Mouse (Mus musculus) liver, embryonic 13.5 days (tissue): ENCODE data around the gene Schip1. TPM values are rescaled to one million over a fixed set of nuclear protein-coding genes. Genes with fewer than 3 reads are reported as not detected.
A peak's percentile ranks its signal among the peaks of the same experiment; 100 is the strongest.

Source experiments
- ATAC-seq: fragments of 200-750 bp; cut with Nextera tagmentation; 2 replicates; pipeline ENCODE4 v1.8.0; 2017; ENCODE audit warnings: low read depth, mild to moderate bottlenecking, moderate number of reproducible peaks, moderate library complexity
- DNase-seq: peaks from one replicate; pipeline ENCODE4 v3.0.0; 2022
- H3K27ac ChIP-seq: fragments of 300-500 bp; sonication (generic); 2 replicates; pipeline ENCODE4 v1.5.1; 2015; ENCODE audit warnings: moderate library complexity, mild to moderate bottlenecking, inconsistent platforms
- H3K27me3 ChIP-seq: fragments of 300-500 bp; sonication (generic); 2 replicates; pipeline ENCODE4 v1.6.1; 2015; ENCODE audit warnings: mild to moderate bottlenecking, inconsistent platforms
- H3K36me3 ChIP-seq: fragments of 300-500 bp; sonication (generic); 2 replicates; pipeline ENCODE4 v1.6.1; 2015; ENCODE audit warnings: mild to moderate bottlenecking, inconsistent platforms
- H3K4me1 ChIP-seq: fragments of 300-500 bp; sonication (generic); replicated peaks from 2 replicates; pipeline ENCODE4 v1.6.1; 2015; ENCODE audit warnings: inconsistent platforms
- H3K4me2 ChIP-seq: fragments of 300-500 bp; sonication (generic); 2 replicates; pipeline ENCODE4 v1.6.1; 2015; ENCODE audit warnings: inconsistent platforms, mild to moderate bottlenecking, moderate library complexity
- H3K4me3 ChIP-seq: fragments of 300-500 bp; sonication (generic); replicated peaks from 2 replicates; pipeline ENCODE4 v1.5.1; 2015; ENCODE audit warnings: mild to moderate bottlenecking, inconsistent platforms
- H3K9ac ChIP-seq: fragments of 300-500 bp; sonication (generic); 2 replicates; pipeline ENCODE4 v1.6.1; 2015; ENCODE audit warnings: mild to moderate bottlenecking, inconsistent platforms
- H3K9me3 ChIP-seq: fragments of 300-500 bp; sonication (generic); replicated peaks from 2 replicates; pipeline ENCODE4 v1.6.1; 2016; ENCODE audit warnings: inconsistent platforms
- WGBS: fragments of 180-500 bp; shearing (Covaris S2); methylation state at CpG from one replicate; pipeline ENCODE4 v1.1.7; 2015; ENCODE audit not compliant: insufficient replicate concordance; 5-methylcytosine and 5-hydroxymethylcytosine counted together
- polyA plus RNA-seq: library from polyadenylated mRNA; unstranded; fragments of >200 nt; fragmentation: Nextera tagmentation; extraction: Ambion mirVana; gene quantifications from 2 replicates; pipeline ENCODE4 v1.2.1, GENCODE M21; 2015

Gene Schip1
- polyA plus RNA-seq, 1 experiment from 2014 or later = 2.9 TPM

DNA sequence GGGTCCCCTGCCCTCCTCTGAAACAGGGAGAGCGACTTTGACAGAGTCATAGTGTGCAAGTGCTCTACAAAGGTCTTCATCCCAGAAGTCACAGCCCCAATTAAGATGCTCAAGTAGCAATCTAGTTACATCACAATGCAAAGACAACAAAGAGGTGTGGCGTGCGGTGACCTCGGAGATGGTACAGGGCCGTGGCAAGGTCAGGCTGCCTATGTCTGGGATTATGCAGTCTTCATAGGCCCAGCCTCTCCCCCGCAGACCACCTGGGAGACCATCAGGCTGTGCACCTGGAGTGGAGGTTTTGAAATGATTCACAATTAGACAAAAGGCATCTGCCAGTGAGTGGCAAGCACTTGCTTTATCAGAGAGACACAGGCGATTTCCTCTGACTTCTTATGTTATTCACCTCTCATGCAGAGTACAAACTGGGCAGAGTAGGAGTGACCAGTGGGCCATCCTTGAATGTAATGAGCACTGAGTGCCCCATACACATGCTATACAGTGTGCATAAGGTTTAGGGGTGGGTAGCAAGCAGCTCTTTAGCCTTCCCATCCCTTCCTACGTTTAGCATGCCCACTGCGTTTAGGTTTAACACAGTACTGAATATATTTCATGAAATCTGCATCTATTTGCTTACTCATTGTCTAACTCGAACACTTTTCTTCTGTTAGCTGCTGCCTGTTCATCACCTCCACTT is 500.5 kb downstream of the Schip1 start:
- Histone ChIP-seq H3K4me1 (no peaks in the 10 kb centered on the region), H3K27ac (no peak overlapping the region), H3K27me3 (no peaks in the 10 kb centered on the region), H3K9ac (no peak overlapping the region), H3K9me3 (no peaks in the 10 kb centered on the region), H3K4me2 (no peak overlapping the region), H3K36me3 (no peaks in the 10 kb centered on the region), H3K4me3 (no peak overlapping the region)
- no peak for ATAC-seq
- 68% methylated on average over 10 of the region's 10 CpGs for WGBS
- no peak for DNase-seq

DNA sequence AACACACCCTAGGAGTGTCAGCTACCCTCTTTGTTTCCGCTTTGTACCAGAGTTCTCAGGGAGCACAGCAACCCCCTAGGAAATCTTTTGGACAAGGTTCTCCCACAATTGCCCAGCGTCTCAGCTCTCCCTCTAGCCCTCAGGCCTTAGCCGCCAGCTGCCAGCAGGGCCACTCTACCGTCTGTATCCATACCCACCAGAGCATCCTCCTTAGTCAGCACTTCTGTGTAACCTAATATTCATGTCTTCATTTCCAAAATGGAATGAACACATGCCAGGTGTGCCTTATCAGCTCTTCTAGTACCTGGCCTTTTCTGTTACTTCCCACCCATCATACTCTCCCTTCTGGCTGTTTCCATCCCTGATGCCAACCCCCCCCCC is 501.1 kb downstream of the Schip1 start:
- no peaks in the 10 kb centered on the region for H3K36me3 ChIP-seq
- no peaks in the 10 kb centered on the region for H3K27me3 ChIP-seq
- no peak overlapping the region for H3K9ac ChIP-seq
- H3K9me3 ChIP-seq = no peaks in the 10 kb centered on the region
- ATAC-seq (no peak), DNase-seq (no peak)
- H3K4me2 ChIP-seq = no peak overlapping the region
- no peaks in the 10 kb centered on the region for H3K4me1 ChIP-seq
- no peak overlapping the region for H3K4me3 ChIP-seq
- WGBS = 70% methylated on average over 4 of the region's 4 CpGs
- no peak overlapping the region for H3K27ac ChIP-seq

DNA sequence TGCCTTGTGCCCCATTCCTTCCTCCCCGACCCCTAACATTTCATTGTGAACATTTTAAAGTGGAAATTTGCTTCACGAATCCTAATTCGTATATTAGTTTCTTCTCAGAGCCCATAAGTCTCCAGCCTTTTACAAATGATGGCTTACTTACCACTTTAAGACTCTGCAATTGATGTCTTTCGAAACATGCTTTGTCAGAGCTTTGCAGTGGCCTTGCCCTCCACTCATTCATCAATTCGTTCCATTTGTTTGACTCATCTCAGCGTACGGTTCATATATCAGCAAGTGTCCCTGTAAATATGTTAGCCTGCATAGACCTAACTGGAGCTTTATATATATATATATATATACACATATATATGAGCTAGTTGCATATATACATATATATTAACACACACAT is 503.0 kb downstream of the Schip1 start:
- Histone ChIP-seq H3K36me3 (no peaks in the 10 kb centered on the region), H3K27me3 (no peaks in the 10 kb centered on the region), H3K27ac (no peak overlapping the region), H3K4me1 (0 out of 2 replicates have a peak, but pooled peaks cover 2% of the 10 kb centered on the region), H3K9me3 (no peaks in the 10 kb centered on the region), H3K4me2 (no peak overlapping the region), H3K9ac (no peak overlapping the region), H3K4me3 (no peak overlapping the region)
- ATAC-seq = no peak
- no peak for DNase-seq
- 65% methylated on average over 7 of the region's 7 CpGs for WGBS

DNA sequence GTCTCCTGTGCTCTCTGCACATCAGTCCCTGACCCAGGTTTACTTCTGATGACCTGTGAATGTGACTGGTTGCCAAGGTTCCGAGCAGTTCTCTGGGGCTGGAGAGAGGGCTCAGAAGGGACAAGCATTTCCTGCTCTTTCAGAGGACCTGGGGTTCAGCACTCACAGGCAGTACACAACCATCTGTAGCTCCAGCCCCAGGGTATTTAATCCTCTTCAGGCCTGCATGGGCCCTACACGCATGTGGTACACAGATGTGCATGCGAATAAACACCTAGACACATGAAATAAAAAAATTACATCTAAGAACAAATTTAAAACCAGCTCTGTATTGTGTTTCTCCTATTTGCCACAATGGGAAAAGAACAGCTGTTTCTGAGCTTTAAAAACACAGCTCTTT is 503.5 kb downstream of the Schip1 start:
- no peaks in the 10 kb centered on the region for H3K36me3 ChIP-seq
- H3K9me3 ChIP-seq = no peaks in the 10 kb centered on the region
- no peak overlapping the region for H3K27ac ChIP-seq
- no peak overlapping the region for H3K4me3 ChIP-seq
- H3K4me2 ChIP-seq = no peak overlapping the region
- H3K4me1 ChIP-seq = 0 out of 2 replicates have a peak, but pooled peaks cover 2% of the 10 kb centered on the region
- no peak overlapping the region for H3K9ac ChIP-seq
- no peaks in the 10 kb centered on the region for H3K27me3 ChIP-seq
- WGBS = 79% methylated on average over 3 of the region's 3 CpGs
- no peak for DNase-seq
- ATAC-seq = no peak

DNA sequence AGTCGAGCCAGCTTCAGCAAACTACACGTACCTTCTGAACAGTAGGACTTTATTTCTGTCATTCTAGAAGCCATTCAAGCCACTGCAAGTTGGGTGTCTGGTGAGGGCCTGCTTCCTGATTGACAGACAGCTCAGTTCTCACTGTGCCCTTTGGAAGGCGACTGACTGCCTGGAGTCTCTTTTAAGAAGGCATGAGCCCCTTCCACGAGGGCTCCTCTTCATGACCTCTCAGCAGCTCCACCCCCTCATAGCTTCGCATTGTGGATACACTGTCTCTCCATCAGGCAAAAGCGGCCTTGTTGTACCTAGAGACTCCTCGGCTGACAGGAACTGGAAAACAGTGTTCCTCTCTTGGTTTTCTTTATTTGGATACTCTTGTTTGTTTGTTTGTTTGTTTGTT is 504.1 kb downstream of the Schip1 start:
- no peak for ATAC-seq
- H3K9ac ChIP-seq = no peak overlapping the region
- H3K9me3 ChIP-seq = no peaks in the 10 kb centered on the region
- WGBS = 59% methylated on average over 7 of the region's 7 CpGs
- DNase-seq = no peak
- H3K27me3 ChIP-seq = no peaks in the 10 kb centered on the region
- no peak overlapping the region for H3K27ac ChIP-seq
- H3K36me3 ChIP-seq = no peaks in the 10 kb centered on the region
- H3K4me1 ChIP-seq = 0 out of 2 replicates have a peak, but pooled peaks cover 2% of the 10 kb centered on the region
- H3K4me2 ChIP-seq = no peak overlapping the region
- no peak overlapping the region for H3K4me3 ChIP-seq

DNA sequence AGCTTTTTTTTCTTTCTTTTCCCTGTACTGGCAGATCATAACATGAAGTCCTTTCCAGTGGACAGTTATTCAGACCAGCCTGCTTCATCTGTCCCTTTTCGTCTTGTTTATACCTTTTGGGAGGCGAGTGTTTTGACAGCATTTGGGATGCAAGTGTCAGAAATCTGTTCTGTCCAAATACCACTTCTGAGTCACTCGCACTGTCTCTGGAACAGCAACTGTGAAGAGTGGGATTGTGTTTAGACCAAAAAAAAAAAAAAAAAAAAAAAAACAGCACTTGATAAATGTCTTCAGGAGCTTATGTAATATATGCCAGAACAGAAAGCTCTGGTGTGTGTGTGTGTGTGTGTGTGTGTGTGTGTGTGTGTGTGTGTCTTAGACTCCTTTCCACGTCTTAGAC is 505.7 kb downstream of the Schip1 start:
- WGBS = 63% methylated on average over 4 of the region's 4 CpGs
- no peak overlapping the region for H3K4me2 ChIP-seq
- no peak overlapping the region for H3K27ac ChIP-seq
- ATAC-seq (no peak), DNase-seq (no peak)
- no peaks in the 10 kb centered on the region for H3K36me3 ChIP-seq
- 0 out of 2 replicates have a peak, but pooled peaks cover 2% of the 10 kb centered on the region for H3K4me1 ChIP-seq
- H3K9me3 ChIP-seq = no peaks in the 10 kb centered on the region
- H3K4me3 ChIP-seq = no peak overlapping the region
- no peaks in the 10 kb centered on the region for H3K27me3 ChIP-seq
- no peak overlapping the region for H3K9ac ChIP-seq

DNA sequence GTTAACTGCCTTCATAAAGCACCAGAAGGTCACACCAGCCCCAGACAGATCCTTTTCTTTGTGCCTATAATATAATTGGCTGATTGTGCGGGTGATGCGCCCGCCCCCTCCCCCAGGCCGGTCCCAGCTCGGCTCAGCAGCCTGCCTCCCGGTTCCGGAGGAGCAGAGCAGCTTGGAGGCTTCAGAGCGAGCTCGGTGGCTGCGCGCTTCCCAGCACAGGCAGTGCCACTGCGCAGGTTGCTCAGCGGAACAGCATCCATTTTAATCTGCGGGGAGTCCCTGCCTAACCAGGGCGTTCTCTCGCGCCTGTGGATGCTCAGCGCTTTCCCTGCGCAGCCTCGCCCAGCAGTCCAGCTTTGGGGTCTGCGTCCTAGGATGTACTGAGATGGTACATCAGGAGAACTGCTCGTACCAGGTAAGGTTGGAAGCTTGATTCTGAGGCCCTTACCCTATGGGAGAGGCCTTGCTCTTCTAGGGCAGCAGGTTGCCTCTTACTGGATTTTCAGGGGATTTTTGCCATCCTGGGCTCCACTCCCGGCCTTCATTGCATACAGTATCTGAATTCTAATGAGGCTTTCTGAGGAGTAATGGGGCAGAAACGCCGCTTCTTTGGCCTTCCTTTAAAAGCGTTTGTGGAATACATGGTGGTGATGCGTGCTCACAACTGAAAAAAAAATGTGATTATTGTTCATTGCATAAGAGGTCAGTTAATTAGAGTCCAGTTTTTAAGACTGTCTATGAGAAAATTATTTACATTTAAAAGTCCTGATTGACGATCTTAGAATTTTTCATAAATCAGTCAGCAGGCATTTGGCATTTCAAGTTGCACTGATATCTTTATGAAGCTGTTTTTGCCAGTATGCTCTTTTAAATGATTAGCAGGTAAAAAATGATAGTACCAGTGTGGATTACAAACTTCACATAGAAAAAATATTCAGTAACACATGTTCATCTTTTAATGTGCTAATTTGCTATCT is 507.9 kb downstream of the Schip1 start:
- 0 out of 2 replicates have a peak overlapping the region, but pooled peaks have one; percentile 9 for H3K4me3 ChIP-seq
- no peak overlapping the region for H3K27ac ChIP-seq
- H3K9ac ChIP-seq = no peak overlapping the region
- H3K36me3 ChIP-seq = no peaks in the 10 kb centered on the region
- no peaks in the 10 kb centered on the region for H3K9me3 ChIP-seq
- ATAC-seq = no peak
- 0 out of 2 replicates have a peak, but pooled peaks cover 2% of the 10 kb centered on the region for H3K4me1 ChIP-seq
- no peaks in the 10 kb centered on the region for H3K27me3 ChIP-seq
- DNase-seq = no peak
- H3K4me2 ChIP-seq = peak overlapping the region; percentile 41
- WGBS = 24% methylated on average over 28 of the region's 28 CpGs

DNA sequence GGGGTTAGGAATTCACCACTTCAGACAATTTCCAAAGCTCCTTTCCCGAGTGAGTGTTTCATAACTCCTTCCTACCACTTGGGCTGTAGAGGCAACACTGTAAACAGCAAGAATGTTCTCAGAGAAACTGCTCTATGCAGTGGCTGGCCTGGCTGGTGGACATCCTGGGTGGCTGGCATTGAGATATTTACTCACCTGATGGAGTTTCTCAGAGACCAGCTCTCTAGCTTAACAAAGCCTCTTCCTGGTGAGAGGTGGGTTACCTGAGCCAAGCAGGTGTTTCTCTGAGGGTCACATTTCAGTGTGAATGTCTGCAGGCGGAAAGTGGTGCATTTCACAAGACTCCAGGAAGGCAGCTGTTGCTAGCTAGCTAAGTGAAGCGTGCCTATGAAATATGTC is 508.6 kb downstream of the Schip1 start:
- Histone ChIP-seq H3K4me2 (no peak overlapping the region), H3K4me1 (0 out of 2 replicates have a peak, but pooled peaks cover 2% of the 10 kb centered on the region), H3K36me3 (no peaks in the 10 kb centered on the region), H3K9me3 (no peaks in the 10 kb centered on the region), H3K9ac (no peak overlapping the region), H3K27ac (no peak overlapping the region), H3K27me3 (no peaks in the 10 kb centered on the region), H3K4me3 (no peak overlapping the region)
- ATAC-seq = no peak
- DNase-seq = no peak
- 54% methylated on average over 3 of the region's 3 CpGs for WGBS

DNA sequence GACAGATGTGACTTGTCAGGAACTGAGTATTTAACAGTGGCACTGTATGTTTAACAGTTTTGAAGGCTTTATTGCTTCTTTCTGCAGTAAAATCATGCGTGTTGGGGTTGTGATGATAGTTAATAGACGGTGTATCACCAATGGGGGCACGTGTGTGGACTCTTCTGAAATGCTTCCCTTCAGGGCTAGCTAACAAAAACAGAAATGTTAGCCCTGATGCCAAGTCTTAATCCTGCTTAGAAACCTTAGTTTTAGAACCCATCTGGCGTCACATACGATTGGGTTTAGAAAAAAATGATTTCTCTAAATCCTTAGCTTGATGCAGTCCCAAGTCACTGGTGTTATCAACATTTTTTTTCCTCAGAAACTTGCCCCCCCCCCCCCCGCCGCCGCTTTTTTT is 509.5 kb downstream of the Schip1 start:
- H3K9me3 ChIP-seq = no peaks in the 10 kb centered on the region
- H3K27ac ChIP-seq = no peak overlapping the region
- no peaks in the 10 kb centered on the region for H3K36me3 ChIP-seq
- DNase-seq (no peak), ATAC-seq (no peak)
- 0 out of 2 replicates have a peak, but pooled peaks cover 2% of the 10 kb centered on the region for H3K4me1 ChIP-seq
- WGBS = 49% methylated on average over 8 of the region's 8 CpGs
- no peaks in the 10 kb centered on the region for H3K27me3 ChIP-seq
- no peak overlapping the region for H3K4me3 ChIP-seq
- H3K4me2 ChIP-seq = no peak overlapping the region
- H3K9ac ChIP-seq = no peak overlapping the region

DNA sequence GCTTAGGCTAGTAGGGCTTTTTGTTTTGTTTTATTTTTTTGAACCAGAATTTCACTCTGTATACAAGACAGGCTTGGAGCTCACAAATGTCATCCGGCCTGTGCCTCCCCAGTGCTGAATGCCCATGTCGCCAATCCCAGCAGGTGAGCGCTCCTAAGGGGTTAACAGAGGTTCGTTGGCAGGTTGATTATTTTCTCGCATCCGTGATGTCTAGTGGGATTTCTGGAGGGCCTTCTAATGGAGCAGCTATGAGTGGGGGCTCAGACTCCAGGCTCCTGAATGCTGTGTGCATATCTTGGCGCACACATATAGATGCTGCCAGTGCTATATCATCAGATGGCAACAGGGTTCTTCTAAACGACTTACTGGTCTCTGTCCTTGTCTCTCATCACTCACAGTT is 510.0 kb downstream of the Schip1 start:
- no peaks in the 10 kb centered on the region for H3K36me3 ChIP-seq
- H3K4me3 ChIP-seq = no peak overlapping the region
- WGBS = 65% methylated on average over 8 of the region's 8 CpGs
- 0 out of 2 replicates have a peak, but pooled peaks cover 2% of the 10 kb centered on the region for H3K4me1 ChIP-seq
- no peak overlapping the region for H3K27ac ChIP-seq
- H3K9me3 ChIP-seq = no peaks in the 10 kb centered on the region
- H3K27me3 ChIP-seq = no peaks in the 10 kb centered on the region
- DNase-seq (no peak), ATAC-seq (no peak)
- H3K4me2 ChIP-seq = no peak overlapping the region
- H3K9ac ChIP-seq = no peak overlapping the region

DNA sequence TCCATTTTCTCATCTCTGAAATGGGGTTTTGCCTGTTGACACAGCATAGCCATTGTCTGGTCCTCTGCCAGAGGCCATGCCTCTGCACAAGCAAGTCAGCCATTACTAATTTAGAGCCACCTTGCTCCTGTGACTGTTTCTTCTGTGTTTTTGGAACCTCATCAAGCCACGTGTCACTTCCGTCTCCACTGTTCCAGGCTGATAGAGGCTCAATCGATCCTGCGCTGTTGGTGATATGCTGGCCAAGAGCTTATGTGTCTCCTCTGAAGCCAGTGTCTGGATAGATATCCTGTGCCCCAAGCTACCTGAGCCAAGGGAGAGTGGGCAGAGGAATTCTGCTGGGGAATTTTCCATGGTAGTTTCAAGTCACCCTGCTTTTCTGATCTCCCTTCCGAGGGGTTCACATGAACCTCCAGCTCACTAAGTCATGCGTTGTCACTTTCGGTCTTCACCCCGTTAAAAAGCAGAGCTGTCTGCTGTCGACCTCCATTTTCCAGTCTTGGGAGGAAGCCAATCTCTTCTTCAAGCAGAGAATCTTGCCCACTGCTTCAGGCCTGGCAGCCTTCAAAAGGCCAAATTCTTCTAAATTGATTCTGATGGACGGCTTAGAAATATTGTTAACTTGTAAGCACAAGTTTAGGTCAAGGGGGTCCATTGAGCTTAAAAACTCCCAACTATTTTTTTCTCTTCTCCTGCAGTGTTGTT is 511.2 kb downstream of the Schip1 start:
- H3K27me3 ChIP-seq = no peaks in the 10 kb centered on the region
- H3K4me1 ChIP-seq = 0 out of 2 replicates have a peak, but pooled peaks cover 2% of the 10 kb centered on the region
- no peaks in the 10 kb centered on the region for H3K36me3 ChIP-seq
- no peak for DNase-seq
- H3K4me2 ChIP-seq = no peak overlapping the region
- no peak overlapping the region for H3K4me3 ChIP-seq
- no peak overlapping the region for H3K9ac ChIP-seq
- no peak overlapping the region for H3K27ac ChIP-seq
- WGBS = 66% methylated on average over 10 of the region's 10 CpGs
- ATAC-seq = no peak
- no peaks in the 10 kb centered on the region for H3K9me3 ChIP-seq
